Mouse (Mus musculus) cortical plate, adult 2 months (tissue): ENCODE measurements around the gene Zfp1. TPM values are rescaled to one million over a fixed set of nuclear protein-coding genes. Genes with fewer than 3 reads are reported as not detected.
A peak's percentile ranks its signal among the peaks of the same experiment; 100 is the strongest.

Experiments
- H3K27ac ChIP-seq: fragments of 200-500 bp; 2 replicates; pipeline ENCODE4 v1.5.1; 2012; ENCODE audit warnings: low read length, control low read depth, inconsistent platforms; ENCODE audit not compliant: insufficient read depth
- H3K4me1 ChIP-seq: fragments of 200-500 bp; 2 replicates; pipeline ENCODE4 v1.6.1; 2011; ENCODE audit warnings: low read length; ENCODE audit not compliant: control insufficient read depth, insufficient read depth
- H3K4me3 ChIP-seq: fragments of 200-500 bp; 2 replicates; pipeline ENCODE4 v1.5.1; 2011; ENCODE audit warnings: mild to moderate bottlenecking, low read length, control low read depth; ENCODE audit not compliant: insufficient read depth
- CTCF ChIP-seq: fragments of 200-500 bp; IDR thresholded peaks from 2 replicates; pipeline ENCODE4 v1.5.1; 2011; ENCODE audit warnings: mild to moderate bottlenecking, control low read depth, low read length; ENCODE audit not compliant: insufficient read depth; ENCODE audit errors: extremely low read depth
- POLR2A ChIP-seq: fragments of 200-500 bp; IDR thresholded peaks from 2 replicates; pipeline ENCODE4 v1.6.1; 2011; ENCODE audit warnings: mild to moderate bottlenecking, low read length, control low read depth; ENCODE audit not compliant: insufficient read depth; ENCODE audit errors: extremely low read depth
- polyA plus RNA-seq: library from polyadenylated mRNA; depleted of rRNA; stranded (reverse); fragments of >200 nt; gene quantifications from 2 replicates; pipeline ENCODE4 v1.2.3, GENCODE M21; 2012

Gene Zfp1
- polyA plus RNA-seq, 1 experiment = 27.0 TPM

DNA sequence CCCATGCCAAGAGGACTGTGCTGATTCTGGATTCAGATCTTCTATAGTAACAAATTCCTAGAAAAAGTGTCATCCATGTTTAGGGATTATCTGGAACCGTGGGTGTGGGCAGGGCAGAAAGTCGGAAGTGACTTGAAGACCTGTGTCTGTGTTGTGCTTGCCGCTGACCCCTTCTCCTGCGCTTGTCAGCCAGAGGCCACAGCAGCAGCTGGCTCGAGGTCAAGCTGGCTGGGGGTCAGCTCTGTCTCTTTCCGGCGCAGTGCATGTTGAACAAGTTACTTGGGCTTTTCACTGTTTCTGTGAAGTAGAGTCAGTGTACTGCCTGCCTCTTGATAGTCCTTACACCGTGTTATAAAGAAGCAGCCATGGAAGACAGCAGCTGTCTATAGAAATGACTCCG is 36.2 kb upstream of the Zfp1 start:
- H3K4me3 ChIP-seq = no peak overlapping the region
- H3K27ac ChIP-seq = no peak overlapping the region
- H3K4me1 ChIP-seq = peaks cover 1% of the 10 kb centered on the region
- no peak for TF ChIP-seq POLR2A
- TF ChIP-seq CTCF = no peak

DNA sequence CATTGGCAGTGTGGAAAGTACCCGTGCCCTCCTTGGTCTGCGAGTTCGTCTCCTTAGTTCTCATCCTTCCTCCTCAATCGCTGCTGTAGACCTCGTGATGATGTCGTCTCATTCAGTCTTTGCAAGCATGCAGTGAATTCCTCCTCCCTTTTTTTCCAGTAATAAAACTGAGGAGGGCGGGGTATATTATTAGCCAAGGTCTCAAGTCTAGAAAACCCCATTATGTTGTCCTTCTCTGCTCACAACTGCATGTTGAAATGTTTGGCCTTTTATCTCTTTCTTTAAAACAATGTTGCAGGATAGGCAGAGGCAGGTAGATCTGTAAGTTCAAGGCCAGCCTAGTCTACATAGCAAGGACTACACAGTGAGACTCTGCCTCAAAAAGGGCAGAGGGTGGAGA is 35.8 kb upstream of the Zfp1 start:
- no peak overlapping the region for H3K4me3 ChIP-seq
- no peak overlapping the region for H3K27ac ChIP-seq
- TF ChIP-seq CTCF = no peak
- TF ChIP-seq POLR2A = no peak
- no peaks in the 10 kb centered on the region; the same call in none of the 2 replicates for H3K4me1 ChIP-seq

DNA sequence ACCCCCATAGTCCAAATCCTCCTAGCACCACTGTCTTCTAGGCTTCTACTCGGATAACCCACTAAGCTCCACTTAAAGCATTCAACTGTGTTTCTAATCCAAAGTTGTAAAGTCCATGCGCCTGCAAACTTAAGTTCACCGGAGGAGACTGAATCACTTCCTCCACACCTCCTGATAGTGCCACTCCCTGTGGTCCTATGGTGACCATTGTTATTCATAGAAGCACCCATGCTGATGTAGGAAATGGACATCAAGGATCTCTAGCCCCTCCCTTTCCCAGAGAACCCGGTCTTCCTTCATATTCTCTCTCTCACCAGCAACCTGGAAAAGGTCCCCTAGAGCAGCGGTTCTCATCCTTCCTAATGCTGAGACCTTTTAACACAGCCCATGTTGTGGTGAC is 30.0 kb upstream of the Zfp1 start:
- Histone ChIP-seq H3K4me1 (peaks cover 4% of the 10 kb centered on the region), H3K27ac (no peak overlapping the region), H3K4me3 (no peak overlapping the region)
- no peak for TF ChIP-seq CTCF
- no peak for TF ChIP-seq POLR2A

GRCm38 (mm10) chr8:111614786-111615701 is 28.2 kb upstream of the Zfp1 start:
- peaks cover 4% of the 10 kb centered on the region for H3K4me1 ChIP-seq
- H3K27ac ChIP-seq = peak overlapping the region; percentile 34; the same call in 1 of the 2 replicates
- H3K4me3 ChIP-seq = no peak overlapping the region
- TF ChIP-seq CTCF (no peak), POLR2A (no peak)

GRCm38 (mm10) chr8:111617812-111618211 is 25.4 kb upstream of the Zfp1 start:
- peaks cover 4% of the 10 kb centered on the region for H3K4me1 ChIP-seq
- no peak overlapping the region for H3K4me3 ChIP-seq
- H3K27ac ChIP-seq = no peak overlapping the region
- TF ChIP-seq POLR2A (no peak), CTCF (no peak)

DNA sequence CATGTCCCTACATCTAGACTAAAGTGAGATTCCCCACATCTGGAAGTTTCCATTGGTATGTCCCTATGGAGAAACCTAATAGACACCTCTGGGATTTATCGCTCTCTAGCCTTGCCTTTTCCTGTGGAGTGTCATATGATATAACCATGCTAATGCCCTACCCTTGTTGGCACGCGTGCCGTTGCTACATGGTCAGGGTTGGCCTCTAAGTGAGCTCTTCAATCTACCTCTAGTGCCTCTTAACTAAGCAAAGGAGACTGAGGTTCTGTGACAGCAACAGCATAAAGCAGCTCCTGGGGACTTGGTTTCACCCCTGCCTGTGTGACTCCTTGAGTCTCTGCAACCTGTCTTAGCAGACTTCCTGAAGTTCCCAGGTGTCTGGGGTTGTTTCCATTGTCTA is 24.9 kb upstream of the Zfp1 start:
- Histone ChIP-seq H3K4me3 (no peak overlapping the region), H3K4me1 (peaks cover 4% of the 10 kb centered on the region), H3K27ac (no peak overlapping the region)
- TF ChIP-seq CTCF (no peak), POLR2A (no peak)

DNA sequence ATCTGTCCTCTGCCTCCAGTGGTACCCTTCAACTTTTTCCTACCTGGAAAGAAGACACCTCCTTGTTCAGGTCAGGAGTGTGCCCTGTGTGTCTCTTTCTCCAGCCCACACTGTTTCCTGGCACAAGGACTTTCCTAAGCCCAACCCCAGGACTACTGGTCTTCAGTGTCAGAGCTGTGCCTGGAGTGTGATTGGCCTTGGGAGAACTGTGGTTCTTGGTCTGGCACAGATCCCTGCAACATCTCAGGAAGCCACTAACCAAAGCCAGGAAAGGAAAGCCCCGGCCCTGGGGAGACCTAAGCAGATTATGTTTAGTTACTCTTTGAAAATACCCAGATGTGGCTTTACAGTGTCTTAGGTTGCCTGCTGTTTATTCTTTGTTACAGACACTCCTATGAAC is 23.3 kb upstream of the Zfp1 start:
- Histone ChIP-seq H3K27ac (no peak overlapping the region), H3K4me1 (peaks cover 9% of the 10 kb centered on the region), H3K4me3 (no peak overlapping the region)
- no peak for TF ChIP-seq CTCF
- no peak for TF ChIP-seq POLR2A

DNA sequence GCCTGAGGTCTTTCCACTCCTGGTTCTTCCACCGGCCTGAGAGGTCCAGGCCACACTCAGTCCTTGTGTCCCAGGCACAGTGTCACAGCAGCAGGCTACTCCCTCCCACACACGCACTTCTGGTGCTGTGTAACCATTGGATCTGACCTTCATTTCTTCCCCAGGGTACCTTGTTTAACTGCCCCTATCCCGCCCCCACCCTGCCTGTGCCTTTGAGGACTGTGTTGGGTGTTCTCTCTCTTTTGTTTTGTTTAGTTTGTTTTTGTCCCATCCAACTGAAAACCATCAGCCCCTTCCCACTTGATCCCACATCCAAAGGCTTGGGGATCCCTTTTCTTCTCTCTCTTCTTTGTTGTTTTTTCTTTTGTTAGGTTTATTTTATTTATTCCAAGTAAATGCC is 21.1 kb upstream of the Zfp1 start:
- H3K27ac ChIP-seq = peak overlapping the region; percentile 14; the same call in 1 of the 2 replicates
- no peak overlapping the region for H3K4me3 ChIP-seq
- TF ChIP-seq CTCF (no peak), POLR2A (no peak)
- H3K4me1 ChIP-seq = peaks cover 15% of the 10 kb centered on the region

DNA sequence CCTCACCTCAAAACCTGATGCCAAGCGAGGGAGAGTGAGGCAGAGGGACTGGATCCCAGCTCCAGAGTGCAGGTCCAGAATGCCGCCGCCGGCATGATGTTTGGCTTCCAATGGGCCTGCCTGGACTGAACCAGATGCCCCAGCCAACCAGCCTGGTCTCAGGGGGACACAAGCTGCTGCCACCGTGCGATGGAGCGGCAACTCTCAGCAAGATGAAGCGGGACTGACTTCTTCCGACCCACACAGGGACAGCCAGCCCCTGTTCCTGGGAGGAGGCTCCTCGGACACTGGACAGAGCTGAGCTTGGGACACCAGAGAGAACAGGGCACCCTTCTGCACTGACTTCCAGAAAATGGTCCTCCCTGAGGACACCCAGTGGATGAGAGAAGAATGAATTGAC is 20.6 kb upstream of the Zfp1 start:
- H3K4me3 ChIP-seq = no peak overlapping the region
- peaks cover 15% of the 10 kb centered on the region for H3K4me1 ChIP-seq
- no peak for TF ChIP-seq CTCF
- no peak for TF ChIP-seq POLR2A
- H3K27ac ChIP-seq = no peak overlapping the region
